Mouse (Mus musculus): ENCODE measurements at regions not wholly inside any gene's neighbourhood (a gene's known extent, or its start where the extent isn't known, plus 50 kb on each side); places are given as distances from the start of the nearest gene placed in this dataset.
"Not testable (repeated sequence)": the region's sequence is repeated elsewhere in the genome, so short reads cannot be mapped to it uniquely, and the experiment has no call there.

DNA sequence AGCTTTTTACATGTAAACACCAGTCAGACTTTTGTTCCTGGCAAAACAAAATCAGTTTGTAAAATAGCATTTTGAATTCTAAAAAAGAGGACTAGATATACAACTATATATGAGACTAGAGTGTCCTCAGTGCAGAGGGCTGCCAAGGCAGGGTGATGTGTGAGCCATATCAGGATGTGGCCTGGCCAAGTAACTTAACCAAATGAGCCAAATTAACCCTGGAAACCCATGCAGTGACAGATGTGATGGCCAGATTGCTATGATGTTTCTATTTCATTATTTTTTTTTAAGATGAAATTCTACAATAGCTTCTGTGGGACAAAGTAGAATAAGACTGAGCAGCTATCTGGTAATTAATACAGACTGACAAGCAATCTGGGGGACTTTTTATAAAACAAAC lies 181.8 kb downstream of the Nova1 start:
- DNase-seq (ENCODE audit: low spot score) (no peak), ATAC-seq (ENCODE audit: low FRiP score) (no peak)
- H3K4me1 ChIP-seq (replicated peaks; ENCODE audit: control insufficient read depth, insufficient read depth, low read length), result peaks cover 7% of the 10 kb centered on the region; the same call in 1 of the 2 replicates
- no peak overlapping the region for H3K27ac ChIP-seq
- no peak overlapping the region for H3K4me3 ChIP-seq (replicated peaks; ENCODE audit: low read length)
- H3K36me3 ChIP-seq (replicated peaks; ENCODE audit: control insufficient read depth, insufficient read depth), result no peaks in the 10 kb centered on the region
- no peaks in the 10 kb centered on the region for H3K9me3 ChIP-seq (ENCODE audit: control insufficient read depth, low read length)
- H3K9ac ChIP-seq, result no peak overlapping the region
- no peak overlapping the region for H3K4me2 ChIP-seq (replicated peaks)
- H3K27me3 ChIP-seq (ENCODE audit: control insufficient read depth, insufficient read depth, low read length), result no peaks in the 10 kb centered on the region

DNA sequence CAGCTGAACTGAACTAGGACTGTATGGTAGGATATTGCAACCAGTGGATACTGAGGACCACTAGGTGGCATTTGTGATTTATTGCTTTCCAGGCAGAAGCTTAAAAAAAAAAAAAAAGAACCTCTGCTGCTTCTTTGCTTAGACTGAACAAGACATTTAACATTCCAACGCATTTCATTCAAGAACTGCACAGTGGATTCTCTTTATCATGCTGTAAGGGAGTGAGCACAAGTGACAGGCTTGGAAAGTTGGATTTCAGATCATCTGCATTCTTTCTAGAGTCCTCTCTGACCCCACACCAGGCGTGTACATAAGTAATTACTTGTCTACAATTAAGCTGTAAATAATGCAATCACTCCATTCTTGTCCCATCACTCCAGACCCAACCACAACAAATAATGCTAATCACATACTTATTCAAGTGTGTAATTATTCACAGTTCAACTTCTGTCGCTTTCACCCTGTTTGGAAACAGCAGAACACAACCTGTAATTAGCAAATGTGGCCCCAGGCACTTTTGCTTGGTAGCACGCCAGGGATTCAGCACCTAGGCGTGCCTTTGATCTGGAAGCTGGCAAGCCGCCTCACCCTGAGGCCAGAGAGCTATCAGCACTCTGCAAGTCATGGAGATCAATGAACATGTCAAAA lies 183.5 kb downstream of the Nova1 start:
- WGBS, result 7% methylated on average over 6 of the region's 6 CpGs
- Histone ChIP-seq H3K4me1 (replicated peaks; ENCODE audit: control insufficient read depth, insufficient read depth, low read length) (peaks cover 7% of the 10 kb centered on the region; the same call in 1 of the 2 replicates), H3K36me3 (replicated peaks; ENCODE audit: control insufficient read depth, insufficient read depth) (no peaks in the 10 kb centered on the region), H3K9me3 (ENCODE audit: control insufficient read depth, low read length) (no peaks in the 10 kb centered on the region), H3K4me3 (replicated peaks; ENCODE audit: low read length) (no peak overlapping the region), H3K27me3 (ENCODE audit: control insufficient read depth, insufficient read depth, low read length) (no peaks in the 10 kb centered on the region), H3K9ac (no peak overlapping the region), H3K27ac (no peak overlapping the region), H3K4me2 (replicated peaks) (no peak overlapping the region)
- DNase-seq (ENCODE audit: low spot score), result peak; percentile 71
- peak; percentile 88 for ATAC-seq (ENCODE audit: low FRiP score)

DNA sequence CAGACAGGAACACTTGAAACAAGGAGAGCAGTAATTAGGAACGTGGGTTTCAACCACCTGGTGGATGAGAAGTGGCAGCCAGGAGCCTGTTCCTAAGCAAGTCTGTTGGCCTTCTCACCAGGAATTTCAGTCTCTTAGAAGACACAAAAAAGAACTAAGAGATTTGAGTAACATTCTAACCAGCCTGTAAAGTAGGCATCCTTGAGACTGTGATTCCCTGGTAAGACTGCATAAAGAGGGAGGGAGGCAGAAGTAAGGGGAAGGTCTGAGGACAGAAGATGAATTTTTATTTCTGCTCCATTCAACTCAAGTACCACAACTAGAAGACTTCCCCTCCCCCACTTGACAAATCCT lies 184.0 kb downstream of the Nova1 start:
- H3K36me3 ChIP-seq (replicated peaks; ENCODE audit: control insufficient read depth, insufficient read depth), result no peaks in the 10 kb centered on the region
- H3K4me2 ChIP-seq (replicated peaks), result no peak overlapping the region
- H3K27ac ChIP-seq, result no peak overlapping the region
- no peaks in the 10 kb centered on the region for H3K27me3 ChIP-seq (ENCODE audit: control insufficient read depth, insufficient read depth, low read length)
- H3K4me3 ChIP-seq (replicated peaks; ENCODE audit: low read length), result no peak overlapping the region
- DNase-seq (ENCODE audit: low spot score) (no peak), ATAC-seq (ENCODE audit: low FRiP score) (no peak)
- H3K9ac ChIP-seq, result no peak overlapping the region
- peaks cover 7% of the 10 kb centered on the region; the same call in 1 of the 2 replicates for H3K4me1 ChIP-seq (replicated peaks; ENCODE audit: control insufficient read depth, insufficient read depth, low read length)
- H3K9me3 ChIP-seq (ENCODE audit: control insufficient read depth, low read length), result no peaks in the 10 kb centered on the region
- 36% methylated on average over 1 of the region's 1 CpGs for WGBS

- DNase-seq (ENCODE audit: low spot score); H3K9me3 ChIP-seq (ENCODE audit: control insufficient read depth, low read length); H3K4me3 ChIP-seq (replicated peaks; ENCODE audit: low read length); H3K4me1 ChIP-seq (replicated peaks; ENCODE audit: control insufficient read depth, insufficient read depth, low read length); H3K9ac ChIP-seq; ATAC-seq (ENCODE audit: low FRiP score); H3K27me3 ChIP-seq (ENCODE audit: control insufficient read depth, insufficient read depth, low read length); H3K27ac ChIP-seq; H3K4me2 ChIP-seq (replicated peaks); H3K36me3 ChIP-seq (replicated peaks; ENCODE audit: control insufficient read depth, insufficient read depth): not testable (repeated sequence)
These were observed 186.3 kb downstream of the Nova1 start for GRCm38 (mm10) chr12:46632384-46632783.

- H3K4me3 ChIP-seq (replicated peaks; ENCODE audit: low read length), result no peak overlapping the region
- ATAC-seq (ENCODE audit: low FRiP score) (no peak), DNase-seq (ENCODE audit: low spot score) (no peak)
- no peak overlapping the region for H3K9ac ChIP-seq
- no peaks in the 10 kb centered on the region for H3K9me3 ChIP-seq (ENCODE audit: control insufficient read depth, low read length)
- H3K36me3 ChIP-seq (replicated peaks; ENCODE audit: control insufficient read depth, insufficient read depth), result no peaks in the 10 kb centered on the region
- 75% methylated on average over 2 of the region's 2 CpGs for WGBS
- H3K4me2 ChIP-seq (replicated peaks), result no peak overlapping the region
- H3K27ac ChIP-seq, result no peak overlapping the region
- no peaks in the 10 kb centered on the region for H3K27me3 ChIP-seq (ENCODE audit: control insufficient read depth, insufficient read depth, low read length)
- H3K4me1 ChIP-seq (replicated peaks; ENCODE audit: control insufficient read depth, insufficient read depth, low read length), result no peaks in the 10 kb centered on the region
These were observed 191.4 kb downstream of the Nova1 start for GRCm38 (mm10) chr12:46627320-46627719.

- no peaks in the 10 kb centered on the region for H3K36me3 ChIP-seq (replicated peaks; ENCODE audit: control insufficient read depth, insufficient read depth)
- H3K4me2 ChIP-seq (replicated peaks), result no peak overlapping the region
- WGBS, result 99% methylated on average over 2 of the region's 2 CpGs
- no peaks in the 10 kb centered on the region for H3K27me3 ChIP-seq (ENCODE audit: control insufficient read depth, insufficient read depth, low read length)
- DNase-seq (ENCODE audit: low spot score), result no peak
- ATAC-seq (ENCODE audit: low FRiP score), result no peak
- no peaks in the 10 kb centered on the region for H3K9me3 ChIP-seq (ENCODE audit: control insufficient read depth, low read length)
- H3K4me3 ChIP-seq (replicated peaks; ENCODE audit: low read length), result no peak overlapping the region
- H3K27ac ChIP-seq, result no peak overlapping the region
- no peaks in the 10 kb centered on the region for H3K4me1 ChIP-seq (replicated peaks; ENCODE audit: control insufficient read depth, insufficient read depth, low read length)
- no peak overlapping the region for H3K9ac ChIP-seq
These were observed 207.3 kb downstream of the Nova1 start for GRCm38 (mm10) chr12:46611439-46611838.

GRCm38 (mm10) chr12:46609580-46610311 lies 209.0 kb downstream of the Nova1 start:
- Histone ChIP-seq H3K4me1 (replicated peaks; ENCODE audit: control insufficient read depth, insufficient read depth, low read length) (no peaks in the 10 kb centered on the region), H3K4me2 (replicated peaks) (no peak overlapping the region), H3K36me3 (replicated peaks; ENCODE audit: control insufficient read depth, insufficient read depth) (no peaks in the 10 kb centered on the region), H3K27ac (no peak overlapping the region), H3K27me3 (ENCODE audit: control insufficient read depth, insufficient read depth, low read length) (no peaks in the 10 kb centered on the region), H3K4me3 (replicated peaks; ENCODE audit: low read length) (no peak overlapping the region), H3K9ac (no peak overlapping the region), H3K9me3 (ENCODE audit: control insufficient read depth, low read length) (no peaks in the 10 kb centered on the region)
- WGBS, result 46% methylated on average over 12 of the region's 12 CpGs
- DNase-seq (ENCODE audit: low spot score) (no peak), ATAC-seq (ENCODE audit: low FRiP score) (peak; percentile 48; the same call in 1 of the 2 replicates)

GRCm38 (mm10) chr12:46608290-46608910 lies 210.3 kb downstream of the Nova1 start:
- no peak overlapping the region for H3K4me2 ChIP-seq (replicated peaks)
- no peaks in the 10 kb centered on the region for H3K9me3 ChIP-seq (ENCODE audit: control insufficient read depth, low read length)
- H3K27ac ChIP-seq, result no peak overlapping the region
- no peak overlapping the region for H3K9ac ChIP-seq
- WGBS, result 58% methylated on average over 10 of the region's 10 CpGs
- no peaks in the 10 kb centered on the region for H3K36me3 ChIP-seq (replicated peaks; ENCODE audit: control insufficient read depth, insufficient read depth)
- H3K27me3 ChIP-seq (ENCODE audit: control insufficient read depth, insufficient read depth, low read length), result no peaks in the 10 kb centered on the region
- DNase-seq (ENCODE audit: low spot score) (no peak), ATAC-seq (ENCODE audit: low FRiP score) (peak; percentile 40; the same call in 1 of the 2 replicates)
- no peaks in the 10 kb centered on the region for H3K4me1 ChIP-seq (replicated peaks; ENCODE audit: control insufficient read depth, insufficient read depth, low read length)
- no peak overlapping the region for H3K4me3 ChIP-seq (replicated peaks; ENCODE audit: low read length)

DNA sequence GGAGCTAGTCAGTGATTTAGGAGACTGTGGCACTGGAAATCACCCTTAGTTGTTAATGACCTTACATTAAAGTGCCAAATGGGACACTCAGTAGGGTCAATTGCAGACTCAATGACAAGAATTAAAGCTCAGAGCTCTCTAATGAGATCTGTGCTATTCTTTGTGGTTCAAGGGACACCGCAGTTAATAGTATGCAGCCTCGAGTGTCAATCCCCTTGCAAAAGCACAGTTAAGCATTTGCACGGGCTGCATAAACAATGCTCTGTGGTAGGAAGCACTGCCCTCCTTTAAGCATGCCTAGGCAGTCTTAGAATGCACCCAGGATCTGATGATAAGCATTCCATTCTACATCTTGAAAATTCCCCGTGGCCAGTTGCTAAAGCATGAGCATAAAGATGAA lies 221.5 kb downstream of the Nova1 start:
- WGBS, result 25% methylated on average over 4 of the region's 4 CpGs
- Histone ChIP-seq H3K9ac (no peak overlapping the region), H3K4me1 (replicated peaks; ENCODE audit: control insufficient read depth, insufficient read depth, low read length) (no peaks in the 10 kb centered on the region), H3K27ac (no peak overlapping the region), H3K27me3 (ENCODE audit: control insufficient read depth, insufficient read depth, low read length) (no peaks in the 10 kb centered on the region), H3K36me3 (replicated peaks; ENCODE audit: control insufficient read depth, insufficient read depth) (no peaks in the 10 kb centered on the region), H3K4me3 (replicated peaks; ENCODE audit: low read length) (no peak overlapping the region), H3K4me2 (replicated peaks) (no peak overlapping the region), H3K9me3 (ENCODE audit: control insufficient read depth, low read length) (no peaks in the 10 kb centered on the region)
- no peak for ATAC-seq (ENCODE audit: low FRiP score)
- no peak for DNase-seq (ENCODE audit: low spot score)

Data from hindbrain, embryonic 14.5 days (tissue).